ENCODE assay signal across 8 mouse cellular contexts in genomic region chr9:53669680-53670219, GRCm38 (mm10). TPM values are rescaled to one million over a fixed set of nuclear protein-coding genes. Genes with fewer than 3 reads are reported as not detected.
A peak's percentile ranks its signal among the peaks of the same experiment; 100 is the strongest.
DNase-seq lines count a peak whose midpoint lies in the region; ATAC-seq and TF ChIP-seq lines count a peak whose summit lies in the region.

Gene Cul5, minus strand, starts transcription at chr9:53670014.

- H3K9ac ChIP-seq in lung, postnatal 0 days (replicated peaks; ENCODE audit: low read depth) = no peak within 1 kb of the TSS

- ATAC-seq in lung, postnatal 0 days = no peak

- TF ChIP-seq CTCF in layer of hippocampus, adult 2 months (conservative IDR thresholded peaks at IDR 0.05) = peak; percentile 69
- peak; percentile 36 for TF ChIP-seq CTCF in lung, postnatal 0 days (IDR thresholded peaks at IDR 0.05)

- intact Hi-C loops in heart, postnatal 36 days (cut with DNase I) = loop anchor here (5.0 kb wide), 2 partner anchors 132 to 422 kb away; partner anchors contain the start of genes Atm, Ddx10 and Npat

- no peak within 1 kb of the TSS for H3K4me2 ChIP-seq in lung, postnatal 0 days (replicated peaks; ENCODE audit: low read depth, low read length)

- no peak within 1 kb of the TSS for H3K27ac ChIP-seq in forebrain, embryonic 10.5 days
- H3K27ac ChIP-seq in layer of hippocampus, adult 2 months = no peak within 1 kb of the TSS
- H3K27ac ChIP-seq in lung, postnatal 0 days (ENCODE audit: low read length) = no peak within 1 kb of the TSS

- peaks cover 24% of the 10 kb centered on the region for H3K4me1 ChIP-seq in forebrain, embryonic 10.5 days
- H3K4me1 ChIP-seq in lung, postnatal 0 days (ENCODE audit: insufficient read depth, low read depth, low read length) = peaks cover 5% of the 10 kb centered on the region; the same call in 1 of the 2 replicates

- no peaks in the 10 kb centered on the region for H3K27me3 ChIP-seq in forebrain, embryonic 10.5 days (ENCODE audit: poor library complexity, severe bottlenecking)
- no peaks in the 10 kb centered on the region for H3K27me3 ChIP-seq in lung, postnatal 0 days (replicated peaks; ENCODE audit: insufficient read depth, low read length)

- peak; percentile 14 to 43 for DNase-seq in CD8-positive naive resting alpha-beta T cell, adult 2 months (ENCODE audit: low read depth in 2 of 2, low spot score in 2 of 2)
- peak; percentile 40 for DNase-seq in adrenal gland, adult 2 months
- peak; percentile 18 for DNase-seq in forebrain, embryonic 10.5 days (ENCODE audit: extremely low spot score, low spot score)
- DNase-seq in heart, postnatal 36 days = peak in 1 of 2 experiments; percentile 21
- DNase-seq in layer of hippocampus, adult 2 months (ENCODE audit: low spot score in 2 of 2) = peak; percentile 14 to 24
- DNase-seq in lung, postnatal 0 days (ENCODE audit: low spot score) = peak; percentile 15
- DNase-seq in retina, postnatal 1 day = peak; percentile 53
- no peak for DNase-seq in cerebellum, adult 9-10 months

- H3K9me3 ChIP-seq in forebrain, embryonic 10.5 days = no peaks in the 10 kb centered on the region
- no peaks in the 10 kb centered on the region for H3K9me3 ChIP-seq in lung, postnatal 0 days (ENCODE audit: low read length)

- H3K36me3 ChIP-seq in forebrain, embryonic 10.5 days (replicated peaks) = no peaks in the 10 kb centered on the region
- no peaks in the 10 kb centered on the region for H3K36me3 ChIP-seq in lung, postnatal 0 days (ENCODE audit: insufficient read depth, low read length)

- no peak for TF ChIP-seq EP300 in lung, postnatal 0 days (IDR thresholded peaks at IDR 0.05)

- WGBS in forebrain, embryonic 10.5 days = 58% methylated on average over 5 of the region's 5 CpGs
- 55% methylated on average over 5 of the region's 5 CpGs for WGBS in lung, postnatal 0 days

- H3K4me3 ChIP-seq in forebrain, embryonic 10.5 days = no peak within 1 kb of the TSS
- no peak within 1 kb of the TSS for H3K4me3 ChIP-seq in layer of hippocampus, adult 2 months
- no peak within 1 kb of the TSS for H3K4me3 ChIP-seq in lung, postnatal 0 days (ENCODE audit: low read depth, low read length)

RNA-seq across cellular contexts. Expression of gene Cul5, which starts in this region (rescaled TPM):
- total RNA-seq in adrenal gland, adult 2 months (2021) = 10 to 100 TPM; 32.2 to 35.8 TPM
- polyA plus RNA-seq in adrenal gland, adult 2 months (2012; rRNA removed) = 6.5 and 7.5 TPM in 2 replicates
- polyA plus RNA-seq in forebrain, embryonic 10.5 days (2016; fragmentation: Nextera tagmentation; extraction: Ambion mirVana) = 34.6 and 38.0 TPM in 2 replicates
- total RNA-seq in heart, postnatal 36 days (2021) = 10 to 100 TPM; 50.6 to 50.8 TPM
- 10 to 100 TPM; 61.4 to 61.5 TPM for total RNA-seq in layer of hippocampus, adult 2 months (2021)
- polyA plus RNA-seq in lung, postnatal 0 days (2015; fragmentation: Nextera tagmentation; extraction: Ambion mirVana) = 24.2 and 25.2 TPM in 2 replicates
